Mouse (Mus musculus): ENCODE results near the gene Mum1. TPM values are rescaled to one million over a fixed set of nuclear protein-coding genes. Genes with fewer than 3 reads are reported as not detected.
"Not testable (repeated sequence)": the region's sequence is repeated elsewhere in the genome, so short reads cannot be mapped to it uniquely, and the experiment has no call there.

Mum1 gene
- polyA plus RNA-seq, 1 experiment from 2014 or later, result 45.9 TPM

- 17% methylated on average over 24 of the region's 24 CpGs for WGBS
- Histone ChIP-seq H3K9me3 (replicated peaks) (no peaks in the 10 kb centered on the region), H3K9ac (peak overlapping the region; percentile 29; the same call in 1 of the 2 replicates), H3K4me2 (peak overlapping the region; percentile 39), H3K4me3 (no peak overlapping the region), H3K4me1 (replicated peaks) (peaks cover 11% of the 10 kb centered on the region), H3K27ac (ENCODE audit: poor library complexity, severe bottlenecking) (no peak overlapping the region), H3K36me3 (no peaks in the 10 kb centered on the region), H3K27me3 (replicated peaks) (peaks cover 24% of the 10 kb centered on the region)
- ATAC-seq (ENCODE audit: insufficient number of reproducible peaks, low FRiP score), result peak; percentile 29; the same call in 1 of the 2 replicates
Measured at GRCm38 (mm10) chr10:80208841-80209371, 17.3 kb upstream of the Mum1 start.

GRCm38 (mm10) chr10:80211547-80212103 lies 14.6 kb upstream of the Mum1 start:
- H3K27me3 ChIP-seq (replicated peaks), result peaks cover 26% of the 10 kb centered on the region
- H3K36me3 ChIP-seq; H3K9me3 ChIP-seq (replicated peaks); H3K4me1 ChIP-seq (replicated peaks); H3K27ac ChIP-seq (ENCODE audit: poor library complexity, severe bottlenecking); ATAC-seq (ENCODE audit: insufficient number of reproducible peaks, low FRiP score); H3K4me3 ChIP-seq; H3K4me2 ChIP-seq; H3K9ac ChIP-seq: not testable (repeated sequence)
- WGBS, result 57% methylated on average over 7 of the region's 7 CpGs

GRCm38 (mm10) chr10:80215048-80215772 lies 11.0 kb upstream of the Mum1 start:
- no peaks in the 10 kb centered on the region for H3K9me3 ChIP-seq (replicated peaks)
- no peak overlapping the region for H3K4me2 ChIP-seq
- H3K27me3 ChIP-seq (replicated peaks), result 0 out of 2 replicates have a peak, but pooled peaks cover 5% of the 10 kb centered on the region
- no peak overlapping the region for H3K27ac ChIP-seq (ENCODE audit: poor library complexity, severe bottlenecking)
- ATAC-seq (ENCODE audit: insufficient number of reproducible peaks, low FRiP score), result no peak
- WGBS, result 28% methylated on average over 16 of the region's 16 CpGs
- H3K4me3 ChIP-seq, result no peak overlapping the region
- no peak overlapping the region for H3K9ac ChIP-seq
- no peaks in the 10 kb centered on the region for H3K4me1 ChIP-seq (replicated peaks)
- no peaks in the 10 kb centered on the region for H3K36me3 ChIP-seq

- Histone ChIP-seq H3K36me3 (no peaks in the 10 kb centered on the region), H3K9me3 (replicated peaks) (no peaks in the 10 kb centered on the region), H3K27ac (ENCODE audit: poor library complexity, severe bottlenecking) (no peak overlapping the region), H3K4me3 (no peak overlapping the region), H3K4me2 (no peak overlapping the region), H3K9ac (no peak overlapping the region), H3K4me1 (replicated peaks) (peaks cover 12% of the 10 kb centered on the region), H3K27me3 (replicated peaks) (0 out of 2 replicates have a peak, but pooled peaks cover 5% of the 10 kb centered on the region)
- 43% methylated on average over 8 of the region's 9 CpGs for WGBS
- no peak for ATAC-seq (ENCODE audit: insufficient number of reproducible peaks, low FRiP score)
Measured at GRCm38 (mm10) chr10:80220676-80221075, 5.6 kb upstream of the Mum1 start.

GRCm38 (mm10) chr10:80223137-80223536 lies 3.1 kb upstream of the Mum1 start:
- 91% methylated on average over 2 of the region's 2 CpGs for WGBS
- not testable (repeated sequence) for H3K36me3 ChIP-seq; H3K9ac ChIP-seq; H3K27ac ChIP-seq (ENCODE audit: poor library complexity, severe bottlenecking); H3K27me3 ChIP-seq (replicated peaks); H3K4me3 ChIP-seq; H3K9me3 ChIP-seq (replicated peaks); ATAC-seq (ENCODE audit: insufficient number of reproducible peaks, low FRiP score); H3K4me2 ChIP-seq
- H3K4me1 ChIP-seq (replicated peaks), result peaks cover 23% of the 10 kb centered on the region

DNA sequence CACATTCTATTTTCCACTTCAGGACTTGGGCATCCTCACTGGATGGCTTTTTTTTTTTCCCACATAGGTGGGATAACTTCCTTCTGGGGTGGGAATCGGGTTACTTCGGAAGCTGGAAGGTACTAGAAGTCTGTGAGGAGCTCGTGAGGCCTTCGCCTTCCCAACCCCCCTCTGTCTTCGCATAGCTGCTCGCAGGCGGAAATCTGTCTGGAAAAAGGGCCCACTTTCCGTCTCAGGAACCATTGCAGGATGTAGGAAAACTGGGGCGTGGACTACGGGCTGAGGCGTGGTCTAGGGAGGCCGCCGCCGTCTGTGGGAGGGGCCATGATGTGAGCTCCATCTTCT lies 191 bp upstream of the Mum1 start:
- no peaks in the 10 kb centered on the region for H3K27me3 ChIP-seq (replicated peaks)
- no peaks in the 10 kb centered on the region for H3K9me3 ChIP-seq (replicated peaks)
- WGBS, result under 1% methylated on average over 14 of the region's 14 CpGs
- H3K4me1 ChIP-seq (replicated peaks), result peaks cover 33% of the 10 kb centered on the region
- peak overlapping the region; percentile 77 for H3K27ac ChIP-seq (ENCODE audit: poor library complexity, severe bottlenecking)
- ATAC-seq (ENCODE audit: insufficient number of reproducible peaks, low FRiP score), result 0 out of 2 replicates have a peak, but pooled peaks have one; percentile 0
- H3K36me3 ChIP-seq, result peaks cover 21% of the 10 kb centered on the region
- H3K4me3 ChIP-seq, result peak overlapping the region; percentile 89
- H3K4me2 ChIP-seq, result peak overlapping the region; percentile 88
- no peak overlapping the region for H3K9ac ChIP-seq

- H3K36me3 ChIP-seq, result peaks cover 30% of the 10 kb centered on the region
- ATAC-seq (ENCODE audit: insufficient number of reproducible peaks, low FRiP score), result no peak
- no peaks in the 10 kb centered on the region for H3K9me3 ChIP-seq (replicated peaks)
- H3K4me2 ChIP-seq, result peak overlapping the region; percentile 88
- no peaks in the 10 kb centered on the region for H3K27me3 ChIP-seq (replicated peaks)
- H3K27ac ChIP-seq (ENCODE audit: poor library complexity, severe bottlenecking), result peak overlapping the region; percentile 91
- H3K4me3 ChIP-seq, result peak overlapping the region; percentile 89
- H3K9ac ChIP-seq, result peak overlapping the region; percentile 98
- H3K4me1 ChIP-seq (replicated peaks), result peaks cover 27% of the 10 kb centered on the region
- WGBS, result 8% methylated on average over 10 of the region's 10 CpGs
Measured at GRCm38 (mm10) chr10:80227166-80227539, 919 bp downstream of the Mum1 start.

DNA sequence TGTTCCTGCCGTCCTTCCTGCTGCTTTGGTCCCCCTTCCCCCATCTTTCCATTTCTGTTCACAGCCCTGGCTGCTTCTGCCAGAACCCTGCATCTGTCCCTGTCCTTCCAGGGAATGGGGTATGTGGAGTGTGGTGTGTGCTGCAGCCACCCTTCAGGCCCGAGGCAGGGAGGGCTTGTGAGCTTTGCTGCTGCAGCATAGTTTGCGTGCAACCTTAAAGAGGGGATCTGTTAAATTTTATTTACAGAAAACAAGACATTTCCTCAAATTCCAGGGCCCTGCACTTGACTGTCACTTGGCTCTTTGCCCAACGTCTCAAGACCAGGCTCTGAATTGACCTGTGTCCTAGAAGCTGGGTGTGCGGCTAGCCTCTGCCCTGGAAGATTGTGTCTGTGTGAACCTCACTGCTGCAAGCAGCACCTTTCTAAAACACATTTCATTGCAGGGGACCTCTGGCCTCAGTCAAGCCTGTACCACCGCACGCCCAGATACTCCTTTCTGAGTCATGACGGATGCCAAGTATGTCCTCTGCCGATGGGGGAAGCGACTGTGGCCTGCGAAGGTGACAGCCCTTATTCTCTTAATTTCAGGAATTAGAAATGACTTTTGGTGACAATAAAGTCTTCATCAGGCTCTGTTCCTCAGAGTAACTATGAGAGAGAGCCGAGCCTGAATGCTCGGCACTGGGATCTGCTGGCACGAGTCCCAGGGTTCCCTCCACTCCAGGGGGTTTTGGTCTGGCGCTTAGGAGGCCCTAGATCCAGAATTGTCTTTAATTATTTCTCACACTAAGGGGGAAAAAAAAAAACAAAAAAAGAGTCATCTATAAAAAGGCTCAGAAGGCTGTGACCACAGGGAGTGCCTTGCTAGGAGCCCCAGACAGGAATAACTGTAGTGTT lies 1.9 kb downstream of the Mum1 start:
- Histone ChIP-seq H3K4me3 (peak overlapping the region; percentile 89), H3K9me3 (replicated peaks) (no peaks in the 10 kb centered on the region), H3K27me3 (replicated peaks) (no peaks in the 10 kb centered on the region), H3K4me1 (replicated peaks) (peaks cover 37% of the 10 kb centered on the region), H3K27ac (ENCODE audit: poor library complexity, severe bottlenecking) (peak overlapping the region; percentile 91), H3K4me2 (peak overlapping the region; percentile 88), H3K9ac (peak overlapping the region; percentile 98), H3K36me3 (peaks cover 40% of the 10 kb centered on the region)
- 52% methylated on average over 15 of the region's 15 CpGs for WGBS
- no peak for ATAC-seq (ENCODE audit: insufficient number of reproducible peaks, low FRiP score)

- ATAC-seq (ENCODE audit: insufficient number of reproducible peaks, low FRiP score), result no peak
- H3K36me3 ChIP-seq, result peaks cover 100% of the 10 kb centered on the region
- H3K4me3 ChIP-seq, result no peak overlapping the region
- no peak overlapping the region for H3K27ac ChIP-seq (ENCODE audit: poor library complexity, severe bottlenecking)
- H3K9me3 ChIP-seq (replicated peaks), result no peaks in the 10 kb centered on the region
- H3K9ac ChIP-seq, result no peak overlapping the region
- H3K4me2 ChIP-seq, result no peak overlapping the region
- H3K27me3 ChIP-seq (replicated peaks), result no peaks in the 10 kb centered on the region
- WGBS, result 92% methylated on average over 13 of the region's 13 CpGs
- peaks cover 26% of the 10 kb centered on the region for H3K4me1 ChIP-seq (replicated peaks)
Measured at GRCm38 (mm10) chr10:80236145-80236825, 10.1 kb downstream of the Mum1 start.

GRCm38 (mm10) chr10:80237020-80237419 lies 10.8 kb downstream of the Mum1 start:
- no peaks in the 10 kb centered on the region for H3K9me3 ChIP-seq (replicated peaks)
- ATAC-seq (ENCODE audit: insufficient number of reproducible peaks, low FRiP score), result no peak
- WGBS, result 81% methylated on average over 4 of the region's 4 CpGs

More at GRCm38 (mm10) chr10:80237020-80237419, 10.8 kb downstream of the Mum1 start:
- H3K9ac ChIP-seq, result no peak overlapping the region
- H3K4me3 ChIP-seq, result no peak overlapping the region
- H3K36me3 ChIP-seq, result peaks cover 98% of the 10 kb centered on the region
- H3K4me1 ChIP-seq (replicated peaks), result peaks cover 29% of the 10 kb centered on the region
- H3K4me2 ChIP-seq, result no peak overlapping the region
- no peaks in the 10 kb centered on the region for H3K27me3 ChIP-seq (replicated peaks)
- H3K27ac ChIP-seq (ENCODE audit: poor library complexity, severe bottlenecking), result no peak overlapping the region

Data from heart, embryonic 12.5 days (tissue).